Mouse (Mus musculus): ENCODE measurements around the gene Ptprn2.

DNA sequence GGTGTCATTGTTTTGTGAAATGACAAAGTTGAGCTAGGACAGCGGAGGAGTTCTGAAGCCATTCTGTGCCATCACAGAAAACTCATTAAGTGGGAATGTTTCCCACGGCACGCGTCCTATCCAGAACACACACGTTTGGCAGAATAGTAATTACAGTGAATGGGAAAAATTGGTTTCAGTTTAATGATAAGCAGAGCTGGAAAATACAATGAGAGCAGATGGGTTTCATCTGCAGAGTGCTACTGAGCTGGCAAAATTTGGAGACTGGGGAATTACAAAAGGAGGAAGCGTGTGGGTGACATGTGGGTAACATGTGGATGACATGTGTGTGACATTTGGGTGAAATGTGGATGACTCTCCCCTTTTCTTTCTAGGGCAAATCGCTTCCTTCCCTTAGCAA is 66.0 kb downstream of the Ptprn2 start:
- TF ChIP-seq CTCF (IDR thresholded peaks at IDR 0.05; ENCODE audit: low read depth, low read length) (no peak), POLR2A (IDR thresholded peaks at IDR 0.05; ENCODE audit: borderline replicate concordance, low read depth, low read length) (no peak)

Measured in bone marrow macrophage, adult 2 months (primary cell).